Mouse (Mus musculus): Measurements from ENCODE around the gene Rhcg.

The Rhcg gene

GRCm38 (mm10) chr7:79552702-79553101 is 64.8 kb downstream of the Rhcg start:
- no peak for DNase-seq (ENCODE audit: low spot score in 2 of 2)

- DNase-seq (ENCODE audit: low spot score in 2 of 2): no peak
Observed at GRCm38 (mm10) chr7:79548893-79549555, 68.4 kb downstream of the Rhcg start.

DNA sequence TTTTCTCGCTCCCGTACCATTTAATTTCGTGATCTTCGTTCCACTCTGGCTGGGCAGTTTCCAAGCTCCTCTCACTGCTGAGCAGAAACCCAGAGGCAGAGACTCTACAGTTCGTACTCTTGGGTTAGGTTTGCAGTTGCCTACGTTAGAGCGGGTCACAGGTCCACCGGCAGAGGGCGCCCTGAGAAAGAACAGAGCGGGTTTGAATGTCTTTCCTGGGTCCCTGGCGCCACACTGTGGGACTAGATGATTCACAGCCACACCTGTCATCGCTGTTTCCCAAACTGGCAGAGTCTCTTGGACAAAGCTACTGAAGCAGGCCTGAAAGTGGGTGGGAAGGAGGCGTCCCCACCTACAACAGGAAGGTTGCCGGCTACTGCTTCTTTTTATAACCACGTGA is 70.4 kb downstream of the Rhcg start:
- DNase-seq (ENCODE audit: low spot score in 2 of 2): peak; percentile 16 to 40

DNA sequence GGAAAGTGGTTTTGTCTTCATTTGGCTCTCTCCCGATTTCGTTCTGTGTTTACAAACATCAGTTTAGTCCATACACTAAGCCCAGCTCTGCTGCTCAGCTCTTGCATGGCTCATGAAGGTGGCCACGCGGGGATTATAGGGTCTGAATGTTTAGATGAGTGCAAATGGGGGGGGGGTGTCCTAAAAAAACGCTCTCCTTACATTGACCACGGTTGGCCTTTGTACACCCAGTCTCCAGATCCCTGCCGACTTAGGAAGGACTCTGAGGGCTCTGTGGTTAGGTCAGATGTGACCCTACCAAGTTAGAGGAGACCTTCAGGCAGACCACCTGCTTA is 72.4 kb downstream of the Rhcg start:
- DNase-seq (ENCODE audit: low spot score in 2 of 2): no peak

GRCm38 (mm10) chr7:79544281-79545065 is 73.0 kb downstream of the Rhcg start:
- DNase-seq (ENCODE audit: low spot score in 2 of 2): no peak

All from spleen, postnatal 14 days (tissue).